Mouse (Mus musculus): ENCODE measurements at regions not wholly inside any gene's neighbourhood (a gene's known extent, or its start where the extent isn't known, plus 50 kb on each side); places are given as distances from the start of the nearest gene placed in this dataset.
"Not testable (repeated sequence)": the region's sequence is repeated elsewhere in the genome, so short reads cannot be mapped to it uniquely, and the experiment has no call there.

DNA sequence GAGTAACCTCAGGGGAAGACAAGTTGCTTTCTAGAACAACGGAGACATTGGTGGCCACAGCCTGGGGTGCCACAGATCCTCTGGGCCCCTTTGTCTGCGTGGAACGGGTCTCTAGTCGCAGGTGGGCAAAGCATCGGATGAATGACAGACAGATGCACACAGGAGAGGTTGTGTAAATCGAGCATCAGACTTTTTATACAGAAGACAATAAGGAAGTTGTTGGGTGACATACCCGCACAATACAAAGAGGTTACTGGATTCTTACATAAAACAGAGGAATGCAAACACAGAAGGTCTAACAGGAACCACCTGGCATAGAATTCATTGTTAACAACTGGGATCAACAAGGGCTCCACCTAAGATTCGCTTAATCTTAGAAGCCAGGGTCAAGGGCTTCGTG is 127.5 kb downstream of the Nr2f2 start:
- DNase-seq; intact Hi-C loops (cut with DNase I): not testable (repeated sequence)

DNA sequence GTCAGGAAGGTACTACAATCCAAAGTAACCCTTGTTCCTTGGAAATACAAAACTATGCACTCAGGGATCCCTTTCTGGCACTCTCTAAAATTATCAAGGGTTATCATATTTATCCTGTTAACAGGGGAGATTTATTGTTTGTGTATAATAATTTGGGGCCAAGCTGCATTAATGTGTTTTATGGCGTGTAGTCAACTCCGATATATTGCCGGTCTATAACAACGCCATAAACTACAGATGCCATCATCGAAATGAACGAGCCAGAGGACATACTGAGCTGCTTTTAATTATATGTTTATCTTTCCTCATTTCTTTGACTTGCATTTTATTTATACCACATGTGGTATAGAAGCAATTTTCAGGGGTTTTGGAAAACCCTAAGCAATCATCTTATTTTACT is 147.2 kb downstream of the Nr2f2 start:
- intact Hi-C loops (cut with DNase I) = no loop called here
- no peak for DNase-seq

DNA sequence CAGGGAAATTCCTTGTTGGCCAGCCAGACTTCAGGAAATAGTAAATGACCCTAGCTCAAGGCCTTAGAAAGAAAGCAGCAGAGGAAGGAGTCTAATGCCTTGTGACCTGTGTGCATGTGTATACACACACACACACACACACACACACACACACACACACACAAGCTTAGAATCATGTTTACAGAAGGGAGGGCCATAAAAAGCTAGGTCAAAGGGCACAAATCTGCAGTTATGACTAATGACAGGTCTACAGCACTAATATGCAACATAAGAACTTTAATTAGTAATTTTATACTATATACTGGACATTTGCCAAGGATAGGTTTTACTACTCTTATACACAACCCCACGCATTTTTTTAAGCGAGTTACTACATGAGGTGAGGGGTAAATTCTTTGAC is 149.4 kb downstream of the Nr2f2 start:
- intact Hi-C loops (cut with DNase I) = no loop called here
- DNase-seq = no peak

DNA sequence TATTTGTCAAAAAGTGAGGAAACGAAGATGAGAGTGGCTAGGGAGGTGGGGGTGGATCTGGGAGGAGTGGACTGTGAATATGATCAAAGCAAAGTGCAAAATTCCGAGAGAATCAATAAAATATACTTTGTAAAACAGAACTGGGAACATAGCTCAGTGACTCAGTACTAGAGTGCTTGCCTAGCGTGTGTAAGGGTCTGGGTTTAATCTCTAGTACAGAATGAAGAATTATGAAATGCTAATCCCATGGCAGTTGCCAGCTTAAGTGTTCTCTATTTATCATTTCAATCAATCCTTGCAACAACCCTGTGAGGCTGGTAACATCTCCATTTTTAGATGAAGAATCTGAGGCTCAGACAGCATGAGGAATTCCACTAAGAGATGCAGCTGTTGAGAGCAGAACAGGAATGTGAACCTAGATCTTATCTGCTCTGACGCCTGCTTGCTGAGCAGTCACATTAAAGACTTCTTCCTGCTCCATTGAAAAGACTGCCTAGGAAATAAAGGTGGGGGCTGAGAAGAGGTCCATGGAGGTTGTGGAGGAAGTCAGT is 152.5 kb downstream of the Nr2f2 start:
- intact Hi-C loops (cut with DNase I) = no loop called here
- no peak for DNase-seq

DNA sequence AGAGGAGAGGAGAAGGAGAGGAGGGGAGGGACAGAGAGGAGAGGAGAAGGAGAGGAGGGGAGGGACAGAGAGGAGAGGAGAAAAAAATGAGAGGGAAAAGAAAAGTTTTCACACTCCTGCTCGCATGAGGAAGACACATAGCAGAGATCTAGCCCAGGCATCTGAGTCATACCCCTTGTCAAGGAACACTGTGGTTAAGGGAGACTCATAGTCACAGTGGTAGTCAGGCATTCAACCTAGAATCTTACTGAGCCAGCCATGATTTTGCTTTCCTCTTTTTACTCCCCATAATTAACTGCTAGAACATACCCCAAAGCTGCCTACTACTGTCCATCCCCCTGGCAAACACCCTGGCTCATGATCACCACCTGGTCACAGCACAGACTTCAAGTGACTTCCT is 160.6 kb downstream of the Nr2f2 start:
- no peak for DNase-seq
- intact Hi-C loops (cut with DNase I) = no loop called here

DNA sequence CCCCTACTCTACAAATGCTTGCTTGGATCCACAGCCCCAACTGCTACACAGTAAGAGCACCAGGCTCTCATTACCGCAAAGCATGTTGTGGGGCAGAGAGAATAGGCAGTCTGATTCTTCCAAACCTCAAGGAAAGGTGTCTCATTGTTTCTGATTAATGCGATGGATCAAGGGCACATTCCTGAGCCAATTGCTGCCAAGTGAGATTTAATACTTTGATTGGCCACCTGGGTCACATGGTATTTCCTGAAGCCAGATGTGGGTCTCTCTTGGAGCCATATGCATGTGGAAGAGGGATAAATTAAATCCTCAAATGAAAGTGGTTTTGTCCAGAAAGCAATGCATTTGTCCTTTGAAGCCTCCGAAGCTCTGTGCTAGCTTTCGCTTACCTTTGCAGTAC is 166.3 kb downstream of the Nr2f2 start:
- intact Hi-C loops (cut with DNase I) = no loop called here
- DNase-seq = no peak

DNA sequence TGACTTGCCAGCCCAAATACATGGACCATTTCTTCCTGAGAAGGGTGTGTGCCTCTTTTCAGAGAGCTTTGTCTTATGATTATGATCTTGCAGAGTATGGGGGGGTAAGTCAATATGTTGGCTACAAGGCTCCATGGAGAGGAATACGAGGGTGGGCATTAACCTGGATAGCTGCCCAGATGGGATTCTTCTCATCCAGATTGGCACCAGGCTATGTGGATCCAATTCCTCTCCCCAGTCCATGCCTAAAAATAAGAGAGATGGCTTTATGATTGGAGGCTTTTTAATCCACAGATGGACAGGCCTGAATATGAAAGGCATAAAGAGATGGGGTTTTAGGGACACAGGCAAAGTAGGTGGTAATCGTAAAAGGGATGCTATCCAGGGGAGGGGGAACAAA is 187.6 kb downstream of the Nr2f2 start:
- no peak for DNase-seq
- intact Hi-C loops (cut with DNase I) = no loop called here

DNA sequence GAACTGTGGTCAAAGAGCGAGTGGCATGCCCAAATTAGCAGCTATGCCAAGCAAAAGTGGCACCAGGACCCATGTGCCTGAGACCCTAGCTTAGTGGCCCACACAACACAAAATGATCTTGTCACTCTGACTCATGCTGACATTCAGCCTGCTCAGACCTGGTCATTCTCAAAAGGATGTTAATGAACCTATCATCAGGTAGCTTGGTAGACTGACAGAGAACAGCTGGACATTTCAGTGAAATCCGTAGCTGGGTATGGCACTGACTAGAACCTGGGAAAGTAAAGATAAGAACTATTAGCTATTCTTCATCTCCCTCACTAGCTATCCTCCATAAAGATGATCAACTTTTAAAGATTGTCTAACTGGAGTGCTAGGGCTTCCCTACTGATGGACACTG is 188.5 kb downstream of the Nr2f2 start:
- intact Hi-C loops (cut with DNase I) = no loop called here
- no peak for DNase-seq

DNA sequence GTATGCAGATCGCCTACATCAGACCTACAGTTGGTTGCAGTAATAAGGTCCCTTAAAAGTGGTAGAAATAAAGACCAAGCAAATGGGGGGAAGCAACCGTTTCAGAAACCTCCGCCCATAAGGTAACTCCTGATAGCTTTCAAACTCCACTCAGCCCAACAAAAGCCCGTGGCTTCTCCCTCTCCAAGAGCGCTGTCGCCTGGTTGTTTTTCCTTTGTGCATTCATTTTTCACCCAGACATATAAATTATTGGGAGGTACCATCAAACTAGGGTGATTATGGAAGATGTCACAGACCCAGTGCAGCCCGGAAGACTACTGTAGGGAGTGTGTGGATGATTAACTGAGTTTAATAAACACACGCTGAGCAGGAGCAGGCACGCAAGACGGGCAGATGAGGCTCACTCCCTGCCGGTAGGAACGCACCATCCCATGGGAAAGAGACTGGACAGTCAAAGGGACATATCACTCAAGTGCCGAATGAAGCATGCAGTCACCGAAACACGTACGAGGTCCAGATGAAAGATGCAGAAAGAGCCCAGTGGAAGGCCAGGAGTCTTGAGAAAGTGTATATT is 189.8 kb downstream of the Nr2f2 start:
- intact Hi-C loops (cut with DNase I) = no loop called here
- DNase-seq = no peak

DNA sequence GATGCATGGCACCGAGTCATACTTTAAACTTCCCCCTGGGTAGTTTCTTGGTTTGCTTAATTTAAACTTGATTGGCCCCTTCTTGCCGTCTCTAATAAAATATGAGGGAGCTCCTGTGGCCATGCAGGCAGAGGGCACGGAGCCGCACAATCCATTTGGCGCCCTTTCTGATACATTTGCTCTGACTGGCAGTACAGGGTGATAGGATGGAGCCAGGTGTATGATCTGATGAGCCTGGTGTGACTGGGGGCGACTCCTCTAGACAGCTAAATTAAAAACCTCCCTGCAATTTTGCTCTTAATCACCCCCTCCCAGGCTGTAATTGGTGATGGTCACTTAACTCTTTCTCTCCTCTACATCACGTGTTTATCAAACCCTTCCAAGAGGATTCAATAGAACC is 190.4 kb downstream of the Nr2f2 start:
- intact Hi-C loops (cut with DNase I) = no loop called here
- DNase-seq = no peak

DNA sequence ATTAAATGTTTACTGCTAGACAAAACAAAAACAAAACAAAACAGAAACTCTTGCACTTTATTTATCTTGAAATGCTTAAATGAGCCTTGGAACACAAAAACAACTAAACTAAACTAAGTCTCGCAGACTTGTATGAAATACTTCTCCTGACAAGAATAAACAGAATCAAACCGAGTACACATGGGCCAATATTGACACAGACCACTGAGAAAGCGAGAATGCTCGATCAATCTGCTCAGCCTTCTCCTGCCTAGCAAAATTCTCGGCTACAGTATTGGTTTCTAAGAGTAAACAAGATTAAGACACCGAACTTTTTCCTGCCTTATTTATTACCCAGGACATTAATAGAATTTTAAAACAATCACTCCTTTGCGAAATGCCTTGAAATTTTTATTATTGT is 194.1 kb downstream of the Nr2f2 start:
- intact Hi-C loops (cut with DNase I) = no loop called here
- no peak for DNase-seq

DNA sequence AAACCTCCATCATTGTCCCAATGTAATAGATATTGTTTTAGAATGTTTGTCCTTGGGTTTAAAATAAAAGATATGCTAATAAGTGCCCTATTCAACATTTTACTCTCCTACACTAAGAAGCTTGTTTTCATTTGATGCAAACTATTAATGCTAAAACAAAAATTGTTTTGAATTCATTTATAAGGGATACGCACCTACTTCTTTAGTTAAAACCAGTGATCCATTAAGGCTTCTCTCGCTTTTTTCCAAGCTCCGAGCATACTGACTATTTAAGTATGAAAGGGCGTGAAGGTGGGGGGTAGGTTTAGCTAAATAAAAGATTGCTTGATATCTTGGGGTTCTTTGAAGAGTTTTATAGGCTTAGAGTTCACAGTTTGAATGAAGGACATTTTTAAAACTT is 195.1 kb downstream of the Nr2f2 start:
- no peak for DNase-seq
- intact Hi-C loops (cut with DNase I) = no loop called here

DNA sequence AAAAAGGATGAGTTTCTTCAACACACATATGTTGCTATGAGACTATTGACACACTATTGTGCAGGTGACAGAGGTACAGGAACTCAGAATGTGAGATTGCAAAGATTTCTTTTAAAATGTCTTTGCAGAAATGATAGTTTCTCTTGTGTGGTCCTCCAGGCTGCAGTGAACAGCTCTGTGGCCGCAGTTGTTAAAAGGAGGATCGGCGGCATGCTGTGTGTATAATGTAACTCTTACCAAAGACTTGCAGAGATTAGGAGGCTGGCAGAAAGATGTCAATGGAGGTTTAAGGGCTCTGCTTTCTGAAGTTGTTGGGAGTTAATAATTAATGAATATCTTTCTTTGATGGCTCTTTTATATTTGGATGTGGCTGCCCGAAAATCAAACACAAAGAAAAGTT is 198.5 kb downstream of the Nr2f2 start:
- intact Hi-C loops (cut with DNase I) = no loop called here
- DNase-seq = no peak

DNA sequence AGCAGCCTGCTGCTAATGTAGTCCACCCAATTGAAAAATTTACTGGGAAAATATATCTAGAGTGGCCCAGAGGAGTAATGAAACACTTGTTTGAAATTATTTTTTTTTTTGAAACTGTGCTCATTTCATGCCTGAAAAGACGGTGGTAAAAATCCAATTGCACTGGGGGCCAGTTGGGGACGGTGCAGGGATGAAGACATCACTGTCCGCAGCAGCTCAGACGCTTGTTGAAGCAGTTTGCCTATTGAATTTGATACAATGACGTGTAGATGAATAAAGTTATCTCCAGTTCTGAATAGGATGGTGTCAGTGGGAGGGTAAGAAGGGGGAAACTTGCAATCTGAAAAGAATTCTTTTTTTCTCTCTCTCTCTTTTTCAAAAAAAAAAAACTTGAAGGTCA is 200.5 kb downstream of the Nr2f2 start:
- no peak for DNase-seq
- intact Hi-C loops (cut with DNase I) = no loop called here

DNA sequence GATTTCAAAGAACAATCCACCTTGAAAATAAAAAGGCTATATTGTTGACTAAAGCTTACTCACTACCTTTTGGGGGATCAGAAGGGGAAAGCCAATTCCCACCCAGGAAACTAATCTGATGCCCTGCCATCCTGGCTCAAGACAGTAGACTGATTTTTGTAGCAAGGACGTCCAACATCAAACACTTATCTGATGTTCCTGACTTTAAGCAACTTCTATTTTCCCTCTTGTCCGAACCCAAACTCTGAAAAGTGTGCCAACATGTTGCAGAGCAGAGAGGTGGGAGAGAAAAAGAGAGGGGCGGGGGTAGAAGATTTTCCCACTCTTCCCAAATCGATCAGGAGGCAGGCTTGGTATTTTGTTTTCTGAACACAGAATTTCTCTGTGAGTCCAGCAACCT is 201.0 kb downstream of the Nr2f2 start:
- intact Hi-C loops (cut with DNase I) = no loop called here
- DNase-seq = no peak

DNA sequence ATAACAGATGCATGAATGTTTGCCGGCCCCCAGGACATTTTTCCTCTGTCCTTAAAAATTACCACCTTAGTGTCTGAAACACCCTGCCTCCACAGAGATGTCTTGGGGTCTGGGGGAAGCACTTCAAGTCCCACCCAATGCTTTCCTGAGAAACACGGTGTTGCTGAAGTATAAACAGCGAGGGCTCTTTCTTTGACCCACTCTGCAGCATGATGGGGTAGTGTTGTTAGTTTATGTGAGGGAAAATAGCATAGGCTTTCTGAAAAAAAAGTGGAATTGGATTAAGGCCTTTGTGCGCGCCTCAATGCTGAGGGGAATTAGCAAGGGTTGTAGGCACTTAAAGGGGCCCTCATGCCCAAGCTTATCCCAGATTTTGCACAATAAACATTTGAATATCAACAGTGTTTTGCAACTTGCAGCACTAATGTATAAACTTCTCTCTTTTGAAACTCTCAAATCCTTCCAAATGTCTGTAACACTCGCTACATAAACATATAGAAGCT is 201.8 kb downstream of the Nr2f2 start:
- DNase-seq = no peak
- intact Hi-C loops (cut with DNase I) = no loop called here

DNA sequence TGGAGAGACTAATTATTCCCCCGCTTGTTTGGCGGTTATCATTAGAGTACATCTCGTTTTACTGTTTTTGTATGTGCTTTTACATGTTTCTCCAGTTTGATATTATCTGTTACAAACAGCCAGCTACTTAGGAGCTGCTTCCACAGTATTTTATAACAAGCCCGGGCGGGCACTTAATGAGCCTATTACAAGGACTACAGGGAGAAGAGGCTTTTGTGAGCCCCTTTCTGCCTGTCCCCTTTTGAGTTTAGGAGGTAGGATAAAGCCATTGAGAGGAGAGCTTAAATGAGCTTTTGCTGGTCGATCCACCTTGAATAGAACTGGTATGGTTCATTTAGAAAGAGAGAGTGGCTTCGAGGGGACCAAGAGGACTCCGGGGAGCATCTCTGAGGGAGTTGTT is 208.0 kb downstream of the Nr2f2 start:
- intact Hi-C loops (cut with DNase I) = no loop called here
- no peak for DNase-seq

DNA sequence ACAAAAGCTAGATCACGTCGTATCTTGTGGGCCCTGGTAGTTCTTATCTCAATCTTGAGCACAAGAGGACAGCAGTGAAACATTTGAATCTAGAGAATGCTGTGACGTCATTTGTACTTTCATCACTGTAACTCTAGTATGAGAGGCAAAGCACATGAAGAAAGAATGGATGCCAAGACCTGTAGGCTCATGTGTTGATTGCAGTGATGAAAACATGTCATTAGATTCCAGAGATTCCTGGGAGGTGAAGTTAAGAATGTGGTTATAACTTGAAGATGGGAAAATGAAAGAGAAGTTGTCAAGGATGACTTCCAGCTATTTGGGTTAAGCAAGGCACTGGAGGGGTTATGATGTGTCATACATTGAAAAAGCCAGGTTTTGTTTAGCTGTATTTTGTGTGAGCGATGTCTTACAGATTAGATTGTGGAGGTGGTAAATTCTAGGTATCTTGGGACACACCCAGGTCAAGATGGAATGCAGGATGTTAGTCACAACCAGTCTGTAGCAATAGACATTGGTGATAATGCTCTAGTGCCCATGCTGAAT is 221.7 kb downstream of the Nr2f2 start:
- no peak for DNase-seq
- intact Hi-C loops (cut with DNase I) = no loop called here

DNA sequence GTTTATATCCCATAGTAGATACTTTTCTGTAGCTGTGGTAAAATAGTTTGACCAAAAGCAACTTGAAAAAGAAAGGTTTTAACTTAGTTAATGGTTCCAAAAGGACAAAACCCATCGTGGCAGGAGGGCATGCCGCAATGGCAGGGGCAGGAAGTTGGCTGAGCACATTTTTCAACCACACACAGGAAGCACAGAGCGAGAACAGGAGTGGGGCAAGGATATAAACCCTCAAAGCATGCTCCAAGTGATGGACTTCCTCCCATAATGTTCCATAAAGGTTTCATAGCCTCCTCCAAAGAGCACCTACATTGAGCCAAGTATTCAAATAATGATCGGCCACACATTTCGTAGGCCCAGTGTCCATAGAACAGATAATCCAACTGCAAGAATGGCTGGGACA is 229.7 kb downstream of the Nr2f2 start:
- DNase-seq = no peak
- intact Hi-C loops (cut with DNase I) = no loop called here

DNA sequence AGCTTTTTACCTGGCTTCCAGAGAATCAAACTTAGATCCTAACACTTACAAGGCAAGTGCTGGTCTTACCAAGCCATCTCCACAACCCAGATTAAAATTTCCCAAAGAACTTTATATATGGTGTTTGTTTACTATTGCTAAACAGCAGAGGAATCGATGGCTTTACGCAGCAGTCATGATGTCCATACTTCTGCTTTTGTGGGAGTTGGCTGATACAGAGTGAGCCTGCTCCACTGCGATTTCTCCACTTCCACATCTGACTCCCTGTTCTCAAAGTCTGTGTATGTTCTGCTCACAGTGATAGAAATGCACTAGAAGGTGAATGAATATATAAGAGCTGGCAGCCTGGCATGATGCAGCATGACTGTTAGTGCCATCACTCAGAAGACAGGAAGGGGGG is 231.1 kb downstream of the Nr2f2 start:
- no peak for DNase-seq
- intact Hi-C loops (cut with DNase I) = no loop called here

DNA sequence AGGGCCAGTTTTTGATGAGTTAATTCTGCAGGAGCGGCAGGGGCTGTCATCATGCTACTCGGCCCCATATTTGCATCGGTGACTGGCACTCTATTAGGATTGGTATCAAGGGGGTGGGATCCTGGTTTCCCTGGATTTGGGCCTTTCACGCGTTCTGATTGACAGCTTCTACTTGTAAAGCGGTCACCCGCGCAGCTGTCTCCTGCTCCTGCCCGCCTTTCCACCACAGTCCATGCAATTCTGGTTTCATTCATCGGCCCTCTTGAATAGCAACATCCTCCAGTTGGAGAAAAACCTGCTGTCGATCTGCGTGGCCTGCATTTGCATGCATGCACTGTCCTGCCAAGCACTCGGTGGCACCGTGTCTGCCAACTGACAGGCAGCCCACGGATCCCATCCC is 236.6 kb downstream of the Nr2f2 start:
- intact Hi-C loops (cut with DNase I) = no loop called here
- DNase-seq = no peak

DNA sequence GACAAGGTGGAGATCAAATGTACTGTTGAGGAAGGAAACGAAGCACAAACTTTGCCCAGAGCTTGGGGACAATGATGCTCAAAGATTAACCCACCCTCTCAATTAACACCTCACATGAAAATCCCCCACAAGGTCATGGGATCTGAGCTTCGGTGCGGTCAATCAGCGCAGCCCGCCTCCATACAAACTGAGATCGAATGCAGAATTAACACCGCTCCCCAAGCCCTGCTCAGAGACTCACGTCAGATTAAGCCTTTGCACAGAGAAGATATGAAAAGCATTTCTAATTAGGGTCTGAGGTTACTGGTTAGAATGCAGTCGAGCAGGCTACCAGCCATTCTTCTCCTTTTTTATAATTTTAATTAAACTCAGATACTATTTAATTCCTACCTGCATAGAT is 243.7 kb downstream of the Nr2f2 start:
- no peak for DNase-seq
- intact Hi-C loops (cut with DNase I) = no loop called here

DNA sequence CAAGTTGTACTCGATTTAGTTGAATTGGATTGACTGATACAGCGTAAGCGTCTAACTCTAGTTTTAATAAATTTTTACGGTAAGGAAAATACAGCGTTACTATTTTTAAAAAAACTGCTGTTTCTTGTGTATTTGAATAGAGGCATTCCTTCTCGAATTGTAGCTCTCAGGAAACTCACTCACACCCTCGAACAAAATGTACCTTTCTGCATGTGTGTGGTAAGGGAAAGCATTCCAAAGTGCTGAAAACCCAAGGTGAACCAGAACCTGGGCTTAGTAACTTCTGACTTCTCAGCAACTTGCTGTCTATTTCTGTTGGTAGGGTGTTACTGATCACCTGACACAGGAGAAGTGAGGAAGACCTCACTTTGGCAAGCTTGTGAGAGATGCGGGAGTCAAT is 247.0 kb downstream of the Nr2f2 start:
- intact Hi-C loops (cut with DNase I) = loop anchor here (5.0 kb wide), 1 partner anchor 218 kb away; no protein-coding TSS in a partner anchor
- no peak for DNase-seq

All from heart, postnatal 10 days (tissue).